Mouse (Mus musculus) limb, embryonic 12.5 days (tissue): ENCODE results near the gene Gm44596. TPM values are rescaled to one million over a fixed set of nuclear protein-coding genes. Genes with fewer than 3 reads are reported as not detected.

Source experiments
- ATAC-seq: fragments of 200-750 bp; cut with Nextera tagmentation; 2 replicates; pipeline ENCODE4 v1.8.0; 2017; ENCODE audit warnings: low read depth, moderate TSS enrichment; ENCODE audit not compliant: insufficient number of reproducible peaks, insufficient read depth, low FRiP score, low TSS enrichment
- H3K27ac ChIP-seq: fragments of 300-500 bp; sonication (generic); 2 replicates; pipeline ENCODE4 v1.5.1; 2016; ENCODE audit warnings: mild to moderate bottlenecking, moderate library complexity
- H3K27me3 ChIP-seq: fragments of 300-500 bp; sonication (generic); 2 replicates; pipeline ENCODE4 v1.6.1; 2016; ENCODE audit warnings: mild to moderate bottlenecking, moderate library complexity
- H3K36me3 ChIP-seq: fragments of 300-500 bp; sonication (generic); 2 replicates; pipeline ENCODE4 v1.6.1; 2016; ENCODE audit warnings: mild to moderate bottlenecking, moderate library complexity
- H3K4me1 ChIP-seq: fragments of 300-500 bp; sonication (generic); replicated peaks from 2 replicates; pipeline ENCODE4 v1.6.1; 2016
- H3K4me2 ChIP-seq: fragments of 300-500 bp; sonication (generic); 2 replicates; pipeline ENCODE4 v1.6.1; 2016; ENCODE audit warnings: mild to moderate bottlenecking, moderate library complexity
- H3K4me3 ChIP-seq: fragments of 300-500 bp; sonication (generic); replicated peaks from 2 replicates; pipeline ENCODE4 v1.5.1; 2016; ENCODE audit warnings: mild to moderate bottlenecking
- H3K9ac ChIP-seq: fragments of 300-500 bp; sonication (generic); replicated peaks from 2 replicates; pipeline ENCODE4 v1.6.1; 2016; ENCODE audit warnings: mild to moderate bottlenecking, moderate library complexity
- H3K9me3 ChIP-seq: fragments of 300-500 bp; sonication (generic); 2 replicates; pipeline ENCODE4 v1.6.1; 2016; ENCODE audit warnings: mild to moderate bottlenecking, moderate library complexity
- WGBS: fragments of 180-500 bp; shearing (Covaris S2); methylation state at CpG from one replicate; pipeline ENCODE4 v1.1.7; 2016; 5-methylcytosine and 5-hydroxymethylcytosine counted together
- polyA plus RNA-seq: library from polyadenylated mRNA; unstranded; fragments of >200 nt; fragmentation: Nextera tagmentation; extraction: Ambion mirVana; gene quantifications from 2 replicates; pipeline ENCODE4 v1.2.1, GENCODE M21; 2016

The Gm44596 gene
- polyA plus RNA-seq, result not detected in 2 replicates

- Histone ChIP-seq H3K27me3 (no peaks in the 10 kb centered on the region), H3K4me3 (no peak within 1 kb of the TSS), H3K4me2 (no peak within 1 kb of the TSS), H3K9ac (no peak within 1 kb of the TSS), H3K4me1 (no peaks in the 10 kb centered on the region), H3K27ac (no peak within 1 kb of the TSS), H3K9me3 (no peaks in the 10 kb centered on the region), H3K36me3 (peaks cover 64% of the 10 kb centered on the region)
- 59% methylated on average over 6 of the region's 6 CpGs for WGBS
- ATAC-seq, result no peak
Measured at GRCm38 (mm10) chr6:128375192-128375591, at the start of gene Gm44596, which contains the start of gene Tex52. Gene Gm44596 (plus strand): TSS chr6:128375503. Gene Tex52 (plus strand): TSS chr6:128375456.

GRCm38 (mm10) chr6:128334397-128335124 lies 40.7 kb upstream of the Gm44596 start:
- 0 out of 2 replicates have a peak, but pooled peaks cover 5% of the 10 kb centered on the region for H3K4me1 ChIP-seq

GRCm38 (mm10) chr6:128337467-128337866 lies 37.8 kb upstream of the Gm44596 start:
- 75% methylated on average over 7 of the region's 7 CpGs for WGBS
- ATAC-seq, result no peak
- Histone ChIP-seq H3K9ac (no peak overlapping the region), H3K27ac (no peak overlapping the region), H3K27me3 (no peaks in the 10 kb centered on the region), H3K4me3 (no peak overlapping the region), H3K36me3 (peaks cover 52% of the 10 kb centered on the region), H3K4me1 (0 out of 2 replicates have a peak, but pooled peaks cover 8% of the 10 kb centered on the region), H3K9me3 (no peaks in the 10 kb centered on the region), H3K4me2 (no peak overlapping the region)

More at GRCm38 (mm10) chr6:128334397-128335124, 40.7 kb upstream of the Gm44596 start:
- Histone ChIP-seq H3K4me2 (no peak overlapping the region), H3K27ac (no peak overlapping the region), H3K36me3 (peaks cover 72% of the 10 kb centered on the region), H3K27me3 (no peaks in the 10 kb centered on the region), H3K9me3 (peaks cover 14% of the 10 kb centered on the region), H3K9ac (no peak overlapping the region), H3K4me3 (no peak overlapping the region)
- WGBS, result 26% methylated on average over 12 of the region's 12 CpGs
- 0 out of 2 replicates have a peak, but pooled peaks have one; percentile 61 for ATAC-seq

- Histone ChIP-seq H3K9ac (no peak overlapping the region), H3K27ac (no peak overlapping the region), H3K4me1 (0 out of 2 replicates have a peak, but pooled peaks cover 8% of the 10 kb centered on the region), H3K36me3 (peaks cover 52% of the 10 kb centered on the region), H3K4me3 (no peak overlapping the region), H3K4me2 (no peak overlapping the region), H3K27me3 (no peaks in the 10 kb centered on the region), H3K9me3 (no peaks in the 10 kb centered on the region)
- no peak for ATAC-seq
- WGBS, result 40% methylated on average over 5 of the region's 5 CpGs
Measured at GRCm38 (mm10) chr6:128338876-128339275, 36.4 kb upstream of the Gm44596 start.

- H3K9ac ChIP-seq, result no peak overlapping the region
- H3K9me3 ChIP-seq, result no peaks in the 10 kb centered on the region
- H3K36me3 ChIP-seq, result peaks cover 31% of the 10 kb centered on the region
- H3K27me3 ChIP-seq, result no peaks in the 10 kb centered on the region
- no peak for ATAC-seq
- H3K4me2 ChIP-seq, result no peak overlapping the region
- WGBS, result 90% methylated on average over 11 of the region's 11 CpGs
- H3K27ac ChIP-seq, result no peak overlapping the region
- H3K4me3 ChIP-seq, result no peak overlapping the region
- 0 out of 2 replicates have a peak, but pooled peaks cover 8% of the 10 kb centered on the region for H3K4me1 ChIP-seq
Measured at GRCm38 (mm10) chr6:128341956-128342723, 33.2 kb upstream of the Gm44596 start.

GRCm38 (mm10) chr6:128345623-128346022 lies 29.7 kb upstream of the Gm44596 start:
- ATAC-seq, result no peak
- WGBS, result 93% methylated on average over 10 of the region's 10 CpGs
- no peaks in the 10 kb centered on the region for H3K9me3 ChIP-seq

GRCm38 (mm10) chr6:128346782-128347181 lies 28.5 kb upstream of the Gm44596 start:
- Histone ChIP-seq H3K9ac (no peak overlapping the region), H3K27me3 (no peaks in the 10 kb centered on the region), H3K4me3 (no peak overlapping the region), H3K4me1 (no peaks in the 10 kb centered on the region), H3K36me3 (peaks cover 44% of the 10 kb centered on the region), H3K9me3 (no peaks in the 10 kb centered on the region), H3K4me2 (no peak overlapping the region), H3K27ac (no peak overlapping the region)
- ATAC-seq, result no peak
- WGBS, result 84% methylated on average over 6 of the region's 6 CpGs

More at GRCm38 (mm10) chr6:128345623-128346022, 29.7 kb upstream of the Gm44596 start:
- Histone ChIP-seq H3K4me1 (no peaks in the 10 kb centered on the region), H3K27me3 (no peaks in the 10 kb centered on the region), H3K9ac (no peak overlapping the region), H3K36me3 (peaks cover 39% of the 10 kb centered on the region), H3K4me3 (no peak overlapping the region), H3K4me2 (no peak overlapping the region), H3K27ac (no peak overlapping the region)

- Histone ChIP-seq H3K9me3 (no peaks in the 10 kb centered on the region), H3K4me1 (peaks cover 11% of the 10 kb centered on the region; the same call in 1 of the 2 replicates), H3K4me3 (no peak overlapping the region), H3K4me2 (no peak overlapping the region), H3K36me3 (peaks cover 29% of the 10 kb centered on the region), H3K9ac (no peak overlapping the region), H3K27ac (no peak overlapping the region), H3K27me3 (no peaks in the 10 kb centered on the region)
- 67% methylated on average over 7 of the region's 7 CpGs for WGBS
- ATAC-seq, result no peak
Measured at GRCm38 (mm10) chr6:128349711-128350110, 25.6 kb upstream of the Gm44596 start.

GRCm38 (mm10) chr6:128354140-128354539 lies 21.2 kb upstream of the Gm44596 start:
- H3K4me2 ChIP-seq, result peak overlapping the region; percentile 81; the same call in 1 of the 2 replicates
- no peaks in the 10 kb centered on the region for H3K27me3 ChIP-seq
- no peak overlapping the region for H3K27ac ChIP-seq
- H3K4me3 ChIP-seq, result no peak overlapping the region
- no peak for ATAC-seq
- H3K9ac ChIP-seq, result no peak overlapping the region
- H3K4me1 ChIP-seq, result peaks cover 21% of the 10 kb centered on the region
- H3K9me3 ChIP-seq, result no peaks in the 10 kb centered on the region
- H3K36me3 ChIP-seq, result peaks cover 44% of the 10 kb centered on the region
- WGBS, result 67% methylated on average over 3 of the region's 3 CpGs

GRCm38 (mm10) chr6:128355201-128355681 lies 20.1 kb upstream of the Gm44596 start:
- peak overlapping the region; percentile 81 for H3K4me2 ChIP-seq
- peak; percentile 26; the same call in 1 of the 2 replicates for ATAC-seq
- WGBS, result under 1% methylated on average over 28 of the region's 28 CpGs
- no peaks in the 10 kb centered on the region for H3K27me3 ChIP-seq
- H3K9ac ChIP-seq, result peak overlapping the region; percentile 73
- peak overlapping the region; percentile 70 for H3K4me3 ChIP-seq
- H3K27ac ChIP-seq, result peak overlapping the region; percentile 57
- H3K36me3 ChIP-seq, result peaks cover 39% of the 10 kb centered on the region
- H3K4me1 ChIP-seq, result peaks cover 21% of the 10 kb centered on the region
- no peaks in the 10 kb centered on the region for H3K9me3 ChIP-seq
